Comparison of ENCODE assay signal across 8 mouse cellular contexts in genomic region chr6:72899201-72899780, GRCm38 (mm10). TPM values are rescaled to one million over a fixed set of nuclear protein-coding genes. Genes with fewer than 3 reads are reported as not detected.
A peak's percentile ranks its signal among the peaks of the same experiment; 100 is the strongest.
DNase-seq lines count a peak whose midpoint lies in the region; ATAC-seq lines count a peak whose summit lies in the region.

No protein-coding gene starts in this region.

- H3K9ac ChIP-seq in forebrain, embryonic 15.5 days (replicated peaks): peak overlapping the region; percentile 89
- H3K9ac ChIP-seq in hindbrain, embryonic 15.5 days: peak overlapping the region; percentile 98
- peak overlapping the region; percentile 99 for H3K9ac ChIP-seq in limb, embryonic 15.5 days
- peak overlapping the region; percentile 96 for H3K9ac ChIP-seq in midbrain, embryonic 16.5 days (ENCODE audit: low read depth, low read length)
- H3K9ac ChIP-seq in stomach, embryonic 16.5 days (ENCODE audit: low read length): peak overlapping the region; percentile 100

- WGBS in forebrain, embryonic 15.5 days: under 1% methylated on average over 73 of the region's 85 CpGs
- under 1% methylated on average over 43 of the region's 85 CpGs for WGBS in hindbrain, embryonic 15.5 days
- WGBS in limb, embryonic 15.5 days: under 1% methylated on average over 52 of the region's 85 CpGs
- under 1% methylated on average over 64 of the region's 85 CpGs for WGBS in midbrain, embryonic 16.5 days
- WGBS in stomach, embryonic 16.5 days: under 1% methylated on average over 59 of the region's 85 CpGs

- ATAC-seq in forebrain, embryonic 15.5 days (replicated peaks): peak; percentile 73
- peak; percentile 70 for ATAC-seq in hindbrain, embryonic 15.5 days (ENCODE audit: low FRiP score, low read depth)
- peak; percentile 53 for ATAC-seq in limb, embryonic 15.5 days (ENCODE audit: insufficient number of reproducible peaks, low FRiP score, low TSS enrichment, low read depth)
- peak; percentile 75 for ATAC-seq in midbrain, embryonic 16.5 days
- ATAC-seq in stomach, embryonic 16.5 days (ENCODE audit: insufficient read depth, low FRiP score): peak; percentile 65

- H3K4me1 ChIP-seq in forebrain, embryonic 15.5 days: peaks cover 39% of the 10 kb centered on the region
- peaks cover 36% of the 10 kb centered on the region for H3K4me1 ChIP-seq in hindbrain, embryonic 15.5 days (replicated peaks)
- H3K4me1 ChIP-seq in limb, embryonic 15.5 days: peaks cover 23% of the 10 kb centered on the region
- H3K4me1 ChIP-seq in midbrain, embryonic 16.5 days (ENCODE audit: control insufficient read depth, insufficient read depth, low read length): peaks cover 18% of the 10 kb centered on the region
- H3K4me1 ChIP-seq in stomach, embryonic 16.5 days (ENCODE audit: control insufficient read depth, insufficient read depth, low read length): peaks cover 31% of the 10 kb centered on the region

- H3K9me3 ChIP-seq in forebrain, embryonic 15.5 days: no peaks in the 10 kb centered on the region
- no peaks in the 10 kb centered on the region for H3K9me3 ChIP-seq in hindbrain, embryonic 15.5 days
- H3K9me3 ChIP-seq in limb, embryonic 15.5 days: no peaks in the 10 kb centered on the region
- no peaks in the 10 kb centered on the region for H3K9me3 ChIP-seq in midbrain, embryonic 16.5 days (replicated peaks; ENCODE audit: control insufficient read depth, low read length, poor library complexity, severe bottlenecking)
- H3K9me3 ChIP-seq in stomach, embryonic 16.5 days (replicated peaks; ENCODE audit: control insufficient read depth, low read length): no peaks in the 10 kb centered on the region

- no peaks in the 10 kb centered on the region for H3K27me3 ChIP-seq in forebrain, embryonic 15.5 days
- no peaks in the 10 kb centered on the region for H3K27me3 ChIP-seq in hindbrain, embryonic 15.5 days
- H3K27me3 ChIP-seq in limb, embryonic 15.5 days: no peaks in the 10 kb centered on the region
- no peaks in the 10 kb centered on the region for H3K27me3 ChIP-seq in midbrain, embryonic 16.5 days (ENCODE audit: control insufficient read depth, insufficient read depth, low read depth, low read length)
- H3K27me3 ChIP-seq in stomach, embryonic 16.5 days (ENCODE audit: control insufficient read depth, insufficient read depth, low read length): no peaks in the 10 kb centered on the region

- H3K4me3 ChIP-seq in forebrain, embryonic 15.5 days: peak overlapping the region; percentile 56
- peak overlapping the region; percentile 88 for H3K4me3 ChIP-seq in hindbrain, embryonic 15.5 days
- H3K4me3 ChIP-seq in limb, embryonic 15.5 days: peak overlapping the region; percentile 94
- H3K4me3 ChIP-seq in midbrain, embryonic 16.5 days (ENCODE audit: low read depth, low read length): peak overlapping the region; percentile 97
- peak overlapping the region; percentile 96 for H3K4me3 ChIP-seq in stomach, embryonic 16.5 days (replicated peaks; ENCODE audit: low read length)

- no peaks in the 10 kb centered on the region for H3K36me3 ChIP-seq in forebrain, embryonic 15.5 days
- no peaks in the 10 kb centered on the region for H3K36me3 ChIP-seq in hindbrain, embryonic 15.5 days
- no peaks in the 10 kb centered on the region for H3K36me3 ChIP-seq in limb, embryonic 15.5 days
- H3K36me3 ChIP-seq in midbrain, embryonic 16.5 days (ENCODE audit: control insufficient read depth, insufficient read depth, low read length): no peaks in the 10 kb centered on the region
- H3K36me3 ChIP-seq in stomach, embryonic 16.5 days (ENCODE audit: control insufficient read depth, insufficient read depth, low read length): no peaks in the 10 kb centered on the region

- H3K27ac ChIP-seq in forebrain, embryonic 15.5 days (replicated peaks): peak overlapping the region; percentile 93
- peak overlapping the region; percentile 98 for H3K27ac ChIP-seq in hindbrain, embryonic 15.5 days (replicated peaks)
- peak overlapping the region; percentile 99 for H3K27ac ChIP-seq in limb, embryonic 15.5 days
- H3K27ac ChIP-seq in midbrain, embryonic 16.5 days (ENCODE audit: low read length): peak overlapping the region; percentile 97
- peak overlapping the region; percentile 98 for H3K27ac ChIP-seq in stomach, embryonic 16.5 days (ENCODE audit: low read length)

- H3K4me2 ChIP-seq in forebrain, embryonic 15.5 days (replicated peaks): peak overlapping the region; percentile 70
- H3K4me2 ChIP-seq in hindbrain, embryonic 15.5 days: peak overlapping the region; percentile 81
- H3K4me2 ChIP-seq in limb, embryonic 15.5 days: peak overlapping the region; percentile 53
- peak overlapping the region; percentile 57 for H3K4me2 ChIP-seq in midbrain, embryonic 16.5 days (ENCODE audit: low read length)
- peak overlapping the region; percentile 71 for H3K4me2 ChIP-seq in stomach, embryonic 16.5 days (ENCODE audit: low read depth, low read length)

- DNase-seq in cerebellum, postnatal 10 days: peak; percentile 75 to 80
- no peak for DNase-seq in cerebellum, adult 9-11 months
- DNase-seq in adipocyte (ENCODE audit: low spot score): peak; percentile 57

RNA-seq across cellular contexts. Expression of gene Kcmf1, which starts 0.5 kb away (rescaled TPM):
- 37.6 and 38.9 TPM in 2 replicates for polyA plus RNA-seq in forebrain, embryonic 15.5 days (2015; fragmentation: Nextera tagmentation; extraction: Ambion mirVana)
- 38.8 and 46.2 TPM in 2 replicates for polyA plus RNA-seq in hindbrain, embryonic 15.5 days (2015; fragmentation: Nextera tagmentation; extraction: Ambion mirVana)
- 34.4 and 38.9 TPM in 2 replicates for polyA plus RNA-seq in limb, embryonic 15.5 days (2015; fragmentation: Nextera tagmentation; extraction: Ambion mirVana)
- polyA plus RNA-seq in midbrain, embryonic 16.5 days (2015; fragmentation: Nextera tagmentation; extraction: Ambion mirVana): 29.7 and 32.4 TPM in 2 replicates
- polyA plus RNA-seq in stomach, embryonic 16.5 days (2015; fragmentation: Nextera tagmentation; extraction: Ambion mirVana): 25.0 and 25.9 TPM in 2 replicates

RNA-seq across cellular contexts. Expression of gene Tmsb10, which starts 59.3 kb away (rescaled TPM):
- 4,419 and 4,667 TPM in 2 replicates for polyA plus RNA-seq in forebrain, embryonic 15.5 days (2015; fragmentation: Nextera tagmentation; extraction: Ambion mirVana)
- polyA plus RNA-seq in hindbrain, embryonic 15.5 days (2015; fragmentation: Nextera tagmentation; extraction: Ambion mirVana): 4,825 and 4,870 TPM in 2 replicates
- 1,634 and 1,767 TPM in 2 replicates for polyA plus RNA-seq in limb, embryonic 15.5 days (2015; fragmentation: Nextera tagmentation; extraction: Ambion mirVana)
- polyA plus RNA-seq in midbrain, embryonic 16.5 days (2015; fragmentation: Nextera tagmentation; extraction: Ambion mirVana): 5,026 and 5,182 TPM in 2 replicates
- polyA plus RNA-seq in stomach, embryonic 16.5 days (2015; fragmentation: Nextera tagmentation; extraction: Ambion mirVana): 1,289 and 1,748 TPM in 2 replicates
